Mouse (Mus musculus): ENCODE data around the gene I0C0044D17Rik.

The I0C0044D17Rik gene

GRCm38 (mm10) chr4:98776721-98777427 is 46.8 kb downstream of the I0C0044D17Rik start:
- no peak for DNase-seq (ENCODE audit: low read depth)

GRCm38 (mm10) chr4:98773785-98774184 is 49.9 kb downstream of the I0C0044D17Rik start:
- DNase-seq (ENCODE audit: low read depth), result no peak
